Mouse (Mus musculus) kidney, embryonic 14.5 days (tissue): ENCODE data around the gene Agl. TPM values are rescaled to one million over a fixed set of nuclear protein-coding genes. Genes with fewer than 3 reads are reported as not detected.

ENCODE experiments used
- ATAC-seq: fragments of 200-750 bp; cut with Nextera tagmentation; 2 replicates; pipeline ENCODE4 v1.8.0; 2017; ENCODE audit warnings: moderate number of reproducible peaks, mild to moderate bottlenecking, moderate TSS enrichment, moderate library complexity; ENCODE audit not compliant: low FRiP score, low TSS enrichment
- H3K27ac ChIP-seq: fragments of 300-500 bp; sonication (generic); 2 replicates; pipeline ENCODE4 v1.5.1; 2014; ENCODE audit warnings: low read depth, mild to moderate bottlenecking, low read length, moderate library complexity, mixed read lengths
- H3K27me3 ChIP-seq: fragments of 300-500 bp; sonication (generic); 2 replicates; pipeline ENCODE4 v1.6.1; 2014; ENCODE audit warnings: mild to moderate bottlenecking, low read length; ENCODE audit not compliant: control insufficient read depth, insufficient read depth
- H3K36me3 ChIP-seq: fragments of 300-500 bp; sonication (generic); 2 replicates; pipeline ENCODE4 v1.6.1; 2014; ENCODE audit warnings: low read length, mixed read lengths; ENCODE audit not compliant: control insufficient read depth, insufficient read depth
- H3K4me1 ChIP-seq: fragments of 300-500 bp; sonication (generic); 2 replicates; pipeline ENCODE4 v1.6.1; 2014; ENCODE audit warnings: low read length, mixed read lengths; ENCODE audit not compliant: control insufficient read depth, insufficient read depth
- H3K4me2 ChIP-seq: fragments of 300-500 bp; sonication (generic); replicated peaks from 2 replicates; pipeline ENCODE4 v1.6.1; 2014; ENCODE audit warnings: low read depth, mild to moderate bottlenecking, low read length
- H3K4me3 ChIP-seq: fragments of 300-500 bp; sonication (generic); 2 replicates; pipeline ENCODE4 v1.5.1; 2014; ENCODE audit warnings: mild to moderate bottlenecking, low read length
- H3K9ac ChIP-seq: fragments of 300-500 bp; sonication (generic); 2 replicates; pipeline ENCODE4 v1.6.1; 2014; ENCODE audit warnings: low read depth, mild to moderate bottlenecking, low read length, moderate library complexity
- H3K9me3 ChIP-seq: fragments of 300-500 bp; sonication (generic); 2 replicates; pipeline ENCODE4 v1.6.1; 2016; ENCODE audit warnings: low read length; ENCODE audit not compliant: control insufficient read depth
- WGBS: fragments of 180-500 bp; shearing (Covaris S2); extraction: QIAGEN DNeasy Blood & Tissue Kit; methylation state at CpG from one replicate; pipeline ENCODE4 v1.1.7; 2014; 5-methylcytosine and 5-hydroxymethylcytosine counted together
- polyA plus RNA-seq: library from polyadenylated mRNA; unstranded; fragments of >200 nt; fragmentation: Nextera tagmentation; extraction: Ambion mirVana; gene quantifications from 2 replicates; pipeline ENCODE4 v1.2.1, GENCODE M21; 2014

Agl gene
- polyA plus RNA-seq = 13.0 and 22.2 TPM in 2 replicates

GRCm38 (mm10) chr3:116807811-116808506 lies at the start of gene Agl:
Gene Agl (minus strand): TSS chr3:116808166.
- Histone ChIP-seq H3K27me3 (no peaks in the 10 kb centered on the region), H3K9me3 (no peaks in the 10 kb centered on the region), H3K4me1 (peaks cover 15% of the 10 kb centered on the region; the same call in 1 of the 2 replicates), H3K9ac (peak within 1 kb of the TSS; percentile 77), H3K4me3 (peak within 1 kb of the TSS; percentile 80), H3K27ac (peak within 1 kb of the TSS; percentile 77), H3K36me3 (no peaks in the 10 kb centered on the region), H3K4me2 (peak within 1 kb of the TSS; percentile 66)
- ATAC-seq = peak; percentile 99
- WGBS = 1% methylated on average over 52 of the region's 57 CpGs

DNA sequence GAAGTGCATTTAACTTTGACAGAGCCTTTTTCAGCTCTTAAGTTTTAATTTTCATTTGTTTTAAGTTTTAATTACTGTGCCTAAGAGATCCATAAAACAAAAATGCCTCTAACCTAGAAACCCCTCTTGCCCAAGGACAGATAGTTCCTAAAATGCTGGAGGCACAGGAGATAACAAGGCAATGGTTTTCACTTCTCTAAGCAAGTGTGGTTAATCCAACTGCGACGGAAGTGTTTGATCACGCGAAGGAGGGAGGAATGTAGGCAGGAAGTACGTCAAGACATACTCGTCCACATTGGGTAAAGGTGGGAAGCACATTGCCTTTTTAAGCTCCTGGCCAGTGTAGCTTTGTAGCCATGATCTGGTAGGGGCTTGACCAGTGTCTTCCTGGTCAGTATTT lies 49.6 kb upstream of the Agl start:
- Histone ChIP-seq H3K27me3 (no peaks in the 10 kb centered on the region), H3K4me1 (no peaks in the 10 kb centered on the region), H3K4me3 (no peak overlapping the region), H3K9ac (no peak overlapping the region), H3K9me3 (no peaks in the 10 kb centered on the region), H3K4me2 (no peak overlapping the region), H3K36me3 (no peaks in the 10 kb centered on the region), H3K27ac (no peak overlapping the region)
- no peak for ATAC-seq
- 72% methylated on average over 6 of the region's 6 CpGs for WGBS

DNA sequence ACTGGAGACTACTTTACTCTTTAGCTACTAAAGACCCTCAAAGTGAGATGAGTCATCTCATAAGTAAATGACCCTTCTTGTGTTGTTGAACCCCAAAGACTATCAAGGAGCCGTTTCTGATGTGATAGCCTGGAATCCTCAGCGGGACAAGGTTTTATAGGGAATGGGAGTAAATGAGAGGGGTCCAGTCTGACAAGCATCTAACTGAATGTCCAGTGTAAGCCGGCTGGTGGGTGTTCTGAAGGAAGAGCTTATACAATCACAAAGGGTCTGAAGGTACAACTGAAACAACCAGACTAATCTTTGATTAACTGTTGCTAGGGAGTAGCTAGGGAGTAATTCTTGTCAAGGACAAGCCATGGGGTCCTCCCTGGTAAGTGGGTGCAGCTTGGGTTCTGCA lies 44.5 kb upstream of the Agl start:
- no peak overlapping the region for H3K27ac ChIP-seq
- no peak overlapping the region for H3K4me3 ChIP-seq
- H3K4me2 ChIP-seq = no peak overlapping the region
- no peaks in the 10 kb centered on the region for H3K36me3 ChIP-seq
- H3K4me1 ChIP-seq = no peaks in the 10 kb centered on the region
- 89% methylated on average over 3 of the region's 3 CpGs for WGBS
- no peak for ATAC-seq
- H3K9ac ChIP-seq = no peak overlapping the region
- no peaks in the 10 kb centered on the region for H3K27me3 ChIP-seq
- H3K9me3 ChIP-seq = no peaks in the 10 kb centered on the region

- H3K27ac ChIP-seq = no peak overlapping the region
- no peak overlapping the region for H3K4me3 ChIP-seq
- no peaks in the 10 kb centered on the region for H3K36me3 ChIP-seq
- no peak overlapping the region for H3K4me2 ChIP-seq
- no peaks in the 10 kb centered on the region for H3K9me3 ChIP-seq
- 79% methylated on average over 1 of the region's 1 CpGs for WGBS
- H3K9ac ChIP-seq = no peak overlapping the region
- ATAC-seq = no peak
- H3K4me1 ChIP-seq = no peaks in the 10 kb centered on the region
- no peaks in the 10 kb centered on the region for H3K27me3 ChIP-seq
These were observed 42.4 kb upstream of the Agl start for GRCm38 (mm10) chr3:116850376-116850775.

- no peaks in the 10 kb centered on the region for H3K9me3 ChIP-seq
- no peaks in the 10 kb centered on the region for H3K36me3 ChIP-seq
- H3K4me1 ChIP-seq = no peaks in the 10 kb centered on the region
- no peak for ATAC-seq
- H3K27me3 ChIP-seq = no peaks in the 10 kb centered on the region
- no peak overlapping the region for H3K4me3 ChIP-seq
- no peak overlapping the region for H3K27ac ChIP-seq
- no peak overlapping the region for H3K4me2 ChIP-seq
- H3K9ac ChIP-seq = no peak overlapping the region
- WGBS = 72% methylated on average over 4 of the region's 4 CpGs
These were observed 41.0 kb upstream of the Agl start for GRCm38 (mm10) chr3:116848936-116849335.

- no peak overlapping the region for H3K4me3 ChIP-seq
- no peaks in the 10 kb centered on the region for H3K9me3 ChIP-seq
- WGBS = 93% methylated on average over 1 of the region's 1 CpGs
- no peak overlapping the region for H3K9ac ChIP-seq
- H3K4me2 ChIP-seq = no peak overlapping the region
- H3K27ac ChIP-seq = no peak overlapping the region
- no peaks in the 10 kb centered on the region for H3K27me3 ChIP-seq
- H3K4me1 ChIP-seq = no peaks in the 10 kb centered on the region
- no peaks in the 10 kb centered on the region for H3K36me3 ChIP-seq
- no peak for ATAC-seq
These were observed 40.1 kb upstream of the Agl start for GRCm38 (mm10) chr3:116848099-116848498.

DNA sequence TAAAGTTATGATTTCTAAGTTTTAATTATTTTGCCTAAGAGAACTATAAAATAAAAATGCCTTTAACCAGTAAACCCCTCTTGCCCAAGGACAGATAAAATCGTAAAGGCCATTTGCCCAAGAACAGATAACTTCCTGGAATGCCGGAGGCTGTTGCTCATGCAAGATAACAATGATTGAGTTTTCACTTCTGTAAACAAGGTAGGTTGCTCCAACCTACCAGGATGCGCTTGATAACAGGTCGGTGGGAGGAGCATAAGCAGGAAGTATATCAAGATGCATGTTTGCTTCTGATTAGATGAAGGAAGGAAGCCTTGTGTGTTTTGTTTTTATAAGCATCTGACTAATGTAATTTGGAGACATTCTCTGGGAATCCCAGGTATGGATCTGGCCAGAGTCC lies 38.1 kb upstream of the Agl start:
- no peaks in the 10 kb centered on the region for H3K4me1 ChIP-seq
- no peak overlapping the region for H3K9ac ChIP-seq
- H3K27ac ChIP-seq = no peak overlapping the region
- H3K4me2 ChIP-seq = no peak overlapping the region
- no peaks in the 10 kb centered on the region for H3K9me3 ChIP-seq
- ATAC-seq = no peak
- no peaks in the 10 kb centered on the region for H3K36me3 ChIP-seq
- H3K27me3 ChIP-seq = no peaks in the 10 kb centered on the region
- H3K4me3 ChIP-seq = no peak overlapping the region
- 70% methylated on average over 4 of the region's 4 CpGs for WGBS

DNA sequence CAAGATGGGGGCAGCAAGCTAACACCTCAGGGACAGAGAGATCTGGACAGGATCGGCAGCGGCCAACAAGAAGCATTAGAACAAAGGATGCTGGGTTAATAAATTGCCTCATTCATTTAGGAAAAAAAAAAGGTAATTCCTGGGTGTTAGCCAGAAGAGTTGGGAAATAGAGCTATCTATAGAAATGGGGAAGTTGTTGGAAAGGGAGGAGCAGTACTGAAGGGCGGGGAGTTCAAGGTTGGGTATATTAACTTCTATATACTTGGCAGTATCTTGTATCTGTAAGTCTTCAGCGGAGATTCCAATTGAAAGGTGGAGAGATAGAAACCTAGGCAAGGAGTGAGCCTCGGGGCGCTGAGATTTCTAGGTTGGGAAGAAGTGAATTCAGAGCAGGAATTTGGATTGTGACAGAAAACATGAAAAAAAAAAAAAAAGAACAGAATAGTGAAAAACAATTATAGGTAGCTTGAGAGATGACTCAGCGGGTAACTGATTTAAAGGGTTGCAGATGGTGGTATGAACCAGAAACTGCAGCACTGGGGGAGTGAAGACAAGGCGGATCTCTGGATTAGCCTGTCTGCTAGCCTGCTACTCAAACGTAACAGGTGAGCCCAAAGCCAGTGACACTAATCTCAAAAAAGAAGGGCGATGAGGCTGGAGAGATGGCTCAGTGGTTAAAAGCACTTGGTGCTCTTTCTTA lies 37.1 kb upstream of the Agl start:
- no peak overlapping the region for H3K9ac ChIP-seq
- H3K27me3 ChIP-seq = no peaks in the 10 kb centered on the region
- no peaks in the 10 kb centered on the region for H3K36me3 ChIP-seq
- ATAC-seq = no peak
- H3K27ac ChIP-seq = no peak overlapping the region
- H3K4me3 ChIP-seq = no peak overlapping the region
- no peaks in the 10 kb centered on the region for H3K9me3 ChIP-seq
- no peak overlapping the region for H3K4me2 ChIP-seq
- 87% methylated on average over 10 of the region's 10 CpGs for whole genome bisulfite sequencing
- H3K4me1 ChIP-seq = no peaks in the 10 kb centered on the region

GRCm38 (mm10) chr3:116841311-116841710 lies 33.3 kb upstream of the Agl start:
- no peaks in the 10 kb centered on the region for H3K4me1 ChIP-seq
- ATAC-seq = no peak
- no peaks in the 10 kb centered on the region for H3K9me3 ChIP-seq
- no peak overlapping the region for H3K9ac ChIP-seq
- no peaks in the 10 kb centered on the region for H3K27me3 ChIP-seq
- no peaks in the 10 kb centered on the region for H3K36me3 ChIP-seq
- no peak overlapping the region for H3K4me3 ChIP-seq
- WGBS = 94% methylated on average over 2 of the region's 2 CpGs
- H3K27ac ChIP-seq = no peak overlapping the region
- no peak overlapping the region for H3K4me2 ChIP-seq
